Mouse (Mus musculus): ENCODE data around the gene Epor.

The Epor gene

GRCm38 (mm10) chr9:21963417-21963816 is at the start of gene Epor:
Gene Epor, minus strand, starts transcription at chr9:21963506.
- DNase-seq, result peak in 1 of 2 experiments; percentile 41

DNA sequence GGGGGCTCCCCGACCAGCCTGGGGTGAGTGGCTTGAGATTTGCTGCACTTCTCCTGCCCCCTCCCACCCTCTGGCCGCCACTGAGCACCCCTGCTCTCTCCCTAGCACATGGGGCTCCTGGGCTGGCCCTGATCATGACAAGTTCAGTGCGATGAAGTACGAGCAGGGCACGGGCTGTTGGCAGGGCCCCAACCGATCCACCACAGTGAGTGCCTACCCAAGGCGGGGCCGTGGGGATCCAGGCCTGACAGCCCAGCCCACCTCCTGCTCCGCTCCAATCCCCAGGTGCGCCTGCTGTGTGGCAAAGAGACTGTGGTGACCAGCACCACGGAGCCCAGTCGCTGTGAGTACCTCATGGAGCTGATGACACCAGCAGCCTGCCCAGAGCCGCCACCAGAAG is 49.4 kb upstream of the Epor start:
- DNase-seq, result peak in 1 of 2 experiments; percentile 38

- DNase-seq, result no peak
These were observed 47.7 kb upstream of the Epor start for GRCm38 (mm10) chr9:22011055-22011454.

DNA sequence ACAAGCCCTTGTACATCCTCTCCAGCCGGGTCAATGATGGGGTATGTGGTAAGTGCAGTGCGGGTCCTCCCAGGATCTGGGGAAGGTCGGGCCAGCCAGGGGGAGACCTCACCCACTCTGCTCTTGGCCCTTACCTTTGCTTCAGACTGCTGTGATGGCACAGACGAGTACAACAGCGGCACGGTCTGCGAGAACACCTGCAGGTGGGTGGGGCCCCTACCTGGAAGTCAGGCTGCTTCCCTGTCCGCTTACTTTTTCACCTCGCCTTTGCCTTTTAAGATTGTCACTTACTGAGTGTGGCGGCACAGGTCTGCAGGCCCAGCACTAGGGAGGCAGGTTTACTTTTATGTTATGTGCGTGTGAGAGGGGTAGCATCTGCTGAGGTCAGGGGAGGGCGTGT is 41.2 kb upstream of the Epor start:
- no peak for DNase-seq

DNA sequence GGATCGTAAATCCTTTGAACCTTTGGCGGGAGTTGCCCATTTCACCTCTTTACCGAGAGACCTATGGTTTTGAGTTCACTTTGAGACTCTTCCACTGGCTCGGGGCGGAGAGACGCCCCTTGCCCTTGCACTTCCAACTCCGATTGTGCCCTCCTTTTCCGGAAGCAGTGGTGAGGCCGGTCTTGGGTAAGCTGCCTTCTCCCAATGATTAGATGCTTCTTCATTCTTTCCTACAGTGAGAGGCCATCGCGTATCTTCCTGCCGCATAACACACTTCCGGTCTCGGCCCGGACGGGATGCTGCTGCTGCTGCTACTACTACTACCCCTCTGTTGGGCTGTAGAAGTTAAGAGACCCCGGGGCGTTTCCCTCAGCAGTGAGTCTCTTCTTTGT is 39.9 kb upstream of the Epor start:
- peak in 1 of 2 experiments; percentile 40 for DNase-seq

GRCm38 (mm10) chr9:22002194-22003162 is 39.2 kb upstream of the Epor start, which contains the start of the genes Ccdc151 and Prkcsh:
Gene Ccdc151, minus strand, starts transcription at chr9:22002634.
Gene Prkcsh, plus strand, starts transcription at chr9:22002806.
- DNase-seq, result peak; percentile 98 to 100

- no peak for DNase-seq
These were observed 38.3 kb upstream of the Epor start for GRCm38 (mm10) chr9:22001633-22002032.

GRCm38 (mm10) chr9:22000296-22000695 is 37.0 kb upstream of the Epor start:
- no peak for DNase-seq

DNA sequence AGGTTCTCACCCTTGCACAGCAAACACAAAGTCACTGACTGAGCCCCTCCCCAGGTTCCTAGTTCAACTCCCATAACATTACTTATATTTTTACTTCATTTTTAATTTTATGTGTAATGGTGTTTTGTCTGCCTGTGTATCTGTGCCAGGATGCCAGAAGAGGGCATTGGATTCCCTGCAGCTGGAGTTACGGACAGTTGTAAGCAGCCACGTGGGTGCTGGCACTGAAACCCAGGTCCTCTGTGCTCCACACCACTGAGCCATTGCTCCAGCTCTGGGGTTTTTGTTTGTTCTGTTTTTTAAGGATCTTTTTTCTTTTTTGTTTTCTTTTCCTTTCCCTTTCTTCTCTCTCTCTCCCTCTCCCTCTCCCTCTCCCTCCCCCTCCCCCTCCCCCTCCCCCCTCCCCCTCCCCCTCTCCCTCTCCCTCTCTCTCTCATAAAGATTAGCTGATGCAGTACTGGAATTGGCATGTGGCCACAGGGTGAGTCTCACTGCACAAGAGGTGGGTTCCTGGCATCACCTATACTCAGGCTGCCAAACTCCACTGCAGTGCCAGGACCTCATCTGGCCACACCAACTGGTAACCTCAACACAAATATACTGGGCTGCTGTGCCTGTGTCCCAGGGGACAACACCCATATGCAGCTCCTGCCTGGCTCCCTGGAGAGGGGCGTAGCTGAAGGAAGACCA is 33.0 kb upstream of the Epor start:
- no peak for DNase-seq

DNA sequence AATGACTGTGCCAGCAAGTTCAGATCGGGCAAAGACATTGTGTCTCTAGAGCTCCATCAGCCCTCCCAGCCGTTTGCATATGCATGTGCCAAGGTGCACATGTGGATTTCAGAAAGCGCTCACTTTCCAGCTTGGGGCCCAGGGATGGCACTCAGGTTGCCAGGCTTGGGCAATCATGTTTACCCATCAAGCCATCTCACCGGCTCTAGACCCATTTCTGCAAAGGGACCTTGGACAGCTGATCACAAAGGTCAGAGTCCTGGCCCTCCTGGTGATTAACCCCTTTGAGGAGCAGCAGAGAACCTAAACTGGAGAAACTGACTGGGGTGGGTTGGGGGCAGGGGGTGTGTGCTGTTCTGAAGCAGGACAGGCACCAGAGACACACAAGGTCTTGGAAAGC is 28.9 kb upstream of the Epor start:
- no peak for DNase-seq

- DNase-seq, result peak; percentile 86 to 87
These were observed 26.2 kb upstream of the Epor start, which contains the start of gene Rgl3 for GRCm38 (mm10) chr9:21989230-21990110. Gene Rgl3, minus strand, starts transcription at chr9:21989446.

- DNase-seq, result peak; percentile 74 to 75
These were observed 25.3 kb upstream of the Epor start for GRCm38 (mm10) chr9:21988421-21989101.

DNA sequence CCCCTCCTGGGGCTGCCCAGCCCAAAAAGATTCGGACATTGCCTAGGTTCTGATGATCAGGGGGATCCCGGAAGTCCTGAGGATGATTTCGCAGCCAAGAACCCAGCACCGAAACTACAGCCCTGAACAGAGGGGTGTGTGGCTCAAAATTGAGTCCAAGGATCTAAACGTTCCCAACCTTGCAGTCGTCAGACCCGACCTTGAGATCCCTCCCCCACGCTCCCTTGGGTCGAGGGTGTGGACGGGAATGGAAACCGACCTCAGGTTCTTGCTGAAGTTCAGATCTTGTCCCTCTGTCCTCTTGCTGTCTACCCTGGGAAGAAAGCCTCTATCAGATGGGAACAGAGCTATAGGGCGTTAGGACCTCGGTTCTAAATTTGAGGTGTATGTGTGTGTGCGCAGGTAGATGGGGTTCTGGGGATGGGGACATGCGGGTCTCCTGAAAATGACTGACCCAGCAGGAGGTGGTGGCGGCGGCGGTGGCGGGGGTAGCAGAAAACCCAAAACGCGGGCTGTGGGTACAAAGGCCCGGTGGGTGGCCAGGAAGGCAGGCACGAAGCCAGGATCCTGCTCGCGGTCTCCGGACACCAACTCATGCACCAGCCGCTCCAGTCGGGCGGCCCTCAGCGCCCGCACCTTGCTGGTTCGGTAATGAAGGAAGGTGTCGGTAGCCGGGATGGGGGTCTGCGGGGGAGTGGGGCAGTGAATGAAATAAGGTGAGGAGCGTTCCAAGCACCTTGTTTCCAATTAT is 24.5 kb upstream of the Epor start:
- peak; percentile 70 to 81 for DNase-seq

GRCm38 (mm10) chr9:21983911-21984310 is 20.6 kb upstream of the Epor start:
- no peak for DNase-seq

- no peak for DNase-seq
These were observed 15.3 kb upstream of the Epor start for GRCm38 (mm10) chr9:21978398-21979128.

DNA sequence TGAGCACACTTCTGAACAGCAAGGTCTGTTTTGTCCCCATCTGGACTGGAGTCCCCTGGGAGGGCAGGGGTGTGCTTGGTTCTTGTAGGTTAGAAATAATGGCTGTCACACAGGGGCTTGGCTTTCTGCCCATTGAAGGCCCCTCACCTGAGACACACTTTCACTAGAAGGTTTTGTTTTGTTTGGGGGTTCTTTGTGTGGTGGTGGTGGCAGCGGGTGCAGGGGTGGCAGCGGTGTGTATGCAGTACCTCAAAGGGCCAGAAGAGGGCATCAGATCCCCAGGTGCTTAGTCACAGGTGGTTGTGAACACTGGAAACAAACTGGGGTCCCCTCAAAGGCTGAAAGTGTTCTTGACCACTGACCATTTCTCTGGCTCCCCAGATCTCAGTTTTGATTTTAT is 14.7 kb upstream of the Epor start:
- DNase-seq, result peak; percentile 60 to 74

GRCm38 (mm10) chr9:21977331-21977730 is 14.0 kb upstream of the Epor start:
- no peak for DNase-seq

DNA sequence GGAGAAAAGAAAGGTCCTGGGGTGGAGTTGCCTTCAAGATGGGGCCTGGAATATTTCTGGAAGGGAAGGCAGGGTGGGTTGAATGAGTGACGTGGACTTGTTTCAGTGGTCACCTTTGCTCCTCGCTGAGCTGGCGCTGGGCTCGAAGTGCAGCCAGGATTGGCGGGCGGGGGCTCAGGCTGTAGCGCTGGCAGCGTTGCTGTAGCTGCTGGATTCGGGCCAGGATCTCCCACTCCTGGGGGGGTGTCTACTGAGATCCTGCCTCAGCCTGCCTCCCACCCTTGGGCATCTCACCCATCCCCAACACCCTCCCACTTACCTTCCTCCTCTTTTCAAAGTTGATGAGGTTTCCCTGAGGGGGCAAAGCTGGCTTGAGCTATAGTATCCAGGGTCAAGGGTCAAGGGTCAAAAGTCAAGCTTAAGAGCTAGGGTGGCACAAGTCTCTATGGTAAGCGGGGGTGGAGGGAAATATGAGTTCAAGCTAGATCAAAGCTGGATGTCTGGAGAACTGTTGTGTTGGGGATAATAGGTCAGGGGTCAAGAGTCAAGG is 13.4 kb upstream of the Epor start:
- DNase-seq, result no peak

- DNase-seq, result no peak
These were observed 6.0 kb upstream of the Epor start for GRCm38 (mm10) chr9:21969304-21969703.

DNA sequence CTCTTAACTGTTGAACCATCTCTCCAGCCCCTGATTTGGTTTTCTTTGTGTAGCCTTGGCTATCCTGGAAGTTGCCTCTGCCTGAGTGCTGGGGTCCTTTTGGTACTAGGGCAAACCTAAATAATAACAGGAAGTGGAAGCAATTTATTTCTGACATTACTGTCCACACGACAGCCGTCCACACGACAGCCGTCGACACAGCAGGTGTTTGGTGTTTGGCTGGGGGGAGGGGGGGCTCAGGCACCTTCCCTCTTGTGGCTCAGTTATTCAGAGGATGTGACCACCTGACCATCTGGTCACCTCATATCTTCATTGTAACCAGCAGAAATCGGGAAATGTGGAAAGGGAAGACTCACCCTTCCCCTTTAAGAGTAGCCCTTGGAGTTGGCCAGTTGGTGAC is 5.6 kb upstream of the Epor start:
- DNase-seq, result no peak
